Mouse (Mus musculus) heart, adult 2 months (tissue): Measurements from ENCODE around the gene Bptf. TPM values are rescaled to one million over a fixed set of nuclear protein-coding genes. Genes with fewer than 3 reads are reported as not detected.

ENCODE experiments used
- DNase-seq, 2 experiments: peaks; one replicate each; pipeline ENCODE4 v3.0.0; 2021
- H3K27ac ChIP-seq: fragments of 200-600 bp; 2 replicates; pipeline ENCODE4 v1.8.1; 2022
- H3K27me3 ChIP-seq: fragments of 200-500 bp; 2 replicates; pipeline ENCODE4 v1.6.1; 2012; ENCODE audit warnings: mild to moderate bottlenecking, low read length, inconsistent platforms, mixed read lengths; ENCODE audit not compliant: control insufficient read depth, insufficient read depth
- H3K36me3 ChIP-seq: fragments of 200-500 bp; 2 replicates; pipeline ENCODE4 v1.6.1; 2012; ENCODE audit warnings: low read length, inconsistent platforms; ENCODE audit not compliant: control insufficient read depth, insufficient read depth
- H3K4me1 ChIP-seq: fragments of 200-500 bp; 2 replicates; pipeline ENCODE4 v1.6.1; 2011; ENCODE audit warnings: low read length; ENCODE audit not compliant: control insufficient read depth, insufficient read depth
- H3K4me3 ChIP-seq: fragments of 200-600 bp; 2 replicates; pipeline ENCODE4 v1.8.1; 2022
- H3K79me2 ChIP-seq: fragments of 200-500 bp; replicated peaks from 2 replicates; pipeline ENCODE4 v1.6.1; 2012; ENCODE audit warnings: mild to moderate bottlenecking, inconsistent platforms, low read length, moderate library complexity, mixed read lengths; ENCODE audit not compliant: control insufficient read depth, insufficient read depth
- H3K9ac ChIP-seq: fragments of 200-500 bp; 2 replicates; pipeline ENCODE4 v1.6.1; 2012; ENCODE audit warnings: low read depth, mild to moderate bottlenecking, control low read depth, inconsistent platforms, low read length, mixed read lengths
- CTCF ChIP-seq: fragments of 200-600 bp; IDR thresholded peaks from 2 replicates; pipeline ENCODE4 v1.8.1; 2022; ENCODE audit warnings: antibody characterized with exemption, mild to moderate bottlenecking, moderate library complexity
- EP300 ChIP-seq: fragments of 200-500 bp; IDR thresholded peaks from 2 replicates; pipeline ENCODE4 v1.6.1; 2011; ENCODE audit warnings: low read depth, low read length, control low read depth; ENCODE audit not compliant: insufficient read depth
- POLR2A ChIP-seq: fragments of 200-500 bp; IDR thresholded peaks from 2 replicates; pipeline ENCODE4 v1.6.1; 2011; ENCODE audit warnings: mild to moderate bottlenecking, low read depth, low read length, control low read depth; ENCODE audit not compliant: insufficient read depth
- WGBS: fragments of 180-500 bp; shearing (Covaris S2); methylation state at CpG from one replicate; pipeline ENCODE4 v1.1.7; 2018; 5-methylcytosine and 5-hydroxymethylcytosine counted together
- intact Hi-C: fragments of 180-260 bp; cut with DNase I; formaldehyde crosslinking; loops from one replicate; pipeline ENCODE4 v1.15.1; 2025
- polyA plus RNA-seq: library from polyadenylated mRNA; depleted of rRNA; stranded (reverse); fragments of >200 nt; gene quantifications from 2 replicates; pipeline ENCODE4 v1.2.3, GENCODE M21; 2012
- total RNA-seq, 2 experiments: library from RNA; stranded (reverse); gene quantifications; 2 replicates each; pipeline ENCODE4 v1.2.3; 2021

Gene Bptf
- total and polyA plus RNA-seq, 3 experiments = 11.7 to 27.5 (median 25.6) TPM

DNA sequence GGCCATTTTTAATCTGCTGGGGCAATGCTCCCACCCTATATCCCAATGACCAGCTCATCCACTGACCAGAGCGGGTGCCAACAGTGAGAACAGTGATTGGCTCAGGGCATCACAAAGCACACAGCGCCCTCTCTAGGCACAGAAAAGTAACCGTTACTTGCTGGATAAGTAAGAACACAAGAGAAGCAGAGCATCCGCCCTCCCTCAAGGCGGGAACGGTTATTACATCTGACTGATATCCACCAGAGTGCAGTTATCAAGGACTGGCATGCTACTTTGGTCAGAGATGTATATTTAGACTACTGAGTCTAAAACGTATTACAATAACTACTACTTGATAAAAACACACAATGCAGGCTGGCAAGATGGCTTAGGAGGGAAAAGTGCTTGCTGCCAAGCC, 39.3 kb downstream of the Bptf start:
- no peak for DNase-seq
- 80% methylated on average over 7 of the region's 7 CpGs for WGBS
- no peaks in the 10 kb centered on the region; the same call in 1 of the 2 replicates for H3K36me3 ChIP-seq

DNA sequence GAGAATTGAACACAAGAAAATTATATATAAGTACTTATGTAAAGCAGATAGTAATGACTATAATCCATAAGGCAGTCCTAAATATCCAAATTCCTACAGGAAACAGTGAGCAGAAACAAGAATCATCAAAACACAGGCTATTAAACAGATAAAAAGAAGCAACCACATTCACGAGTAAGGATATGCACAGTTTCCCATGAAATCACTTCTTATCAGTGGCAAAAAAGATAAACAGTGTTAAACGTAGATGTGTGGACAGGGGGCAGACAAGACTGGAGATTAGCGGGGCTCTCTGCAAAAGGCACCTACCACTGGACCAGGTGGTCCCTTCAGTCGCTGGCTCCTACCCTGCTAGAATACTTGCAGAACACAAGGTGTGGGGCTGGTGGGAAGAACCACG, 46.1 kb downstream of the Bptf start:
- DNase-seq = no peak
- Histone ChIP-seq H3K9ac (no peak overlapping the region), H3K27ac (no peak overlapping the region), H3K79me2 (peaks cover 2% of the 10 kb centered on the region), H3K27me3 (no peaks in the 10 kb centered on the region), H3K4me1 (peaks cover 5% of the 10 kb centered on the region), H3K36me3 (peaks cover 11% of the 10 kb centered on the region), H3K4me3 (no peak overlapping the region)
- TF ChIP-seq EP300 (no peak), CTCF (no peak), POLR2A (no peak)
- 49% methylated on average over 5 of the region's 5 CpGs for WGBS
- intact Hi-C loops = no loop called here

More for the DNA sequence above, 39.3 kb downstream of the Bptf start:
- Histone ChIP-seq H3K79me2 (peaks cover 4% of the 10 kb centered on the region; the same call in 1 of the 2 replicates), H3K9ac (no peak overlapping the region), H3K27me3 (no peaks in the 10 kb centered on the region), H3K4me1 (peaks cover 1% of the 10 kb centered on the region; the same call in 1 of the 2 replicates), H3K27ac (no peak overlapping the region), H3K4me3 (no peak overlapping the region)
- intact Hi-C loops = no loop called here
- TF ChIP-seq EP300 = no peak
- TF ChIP-seq POLR2A = no peak
- TF ChIP-seq CTCF = 0 out of 2 replicates have a peak, but pooled peaks have one; percentile 3

GRCm38 (mm10) chr11:107083480-107083879, 48.4 kb downstream of the Bptf start:
- Histone ChIP-seq H3K4me1 (peaks cover 3% of the 10 kb centered on the region), H3K4me3 (no peak overlapping the region), H3K79me2 (peaks cover 2% of the 10 kb centered on the region), H3K27ac (no peak overlapping the region), H3K27me3 (no peaks in the 10 kb centered on the region), H3K36me3 (peaks cover 12% of the 10 kb centered on the region), H3K9ac (no peak overlapping the region)
- WGBS = 27% methylated on average over 5 of the region's 5 CpGs
- TF ChIP-seq EP300 (no peak), CTCF (no peak), POLR2A (no peak)
- intact Hi-C loops = no loop called here
- DNase-seq = no peak

- no peaks in the 10 kb centered on the region for H3K79me2 ChIP-seq
- H3K27ac ChIP-seq = no peak overlapping the region
- TF ChIP-seq EP300 (no peak), POLR2A (no peak), CTCF (no peak)
- H3K36me3 ChIP-seq = no peaks in the 10 kb centered on the region
- no peaks in the 10 kb centered on the region for H3K27me3 ChIP-seq
- no peak for DNase-seq
- WGBS = 77% methylated on average over 11 of the region's 11 CpGs
- H3K4me1 ChIP-seq = no peaks in the 10 kb centered on the region
- no peak overlapping the region for H3K9ac ChIP-seq
- H3K4me3 ChIP-seq = no peak overlapping the region
- intact Hi-C loops = no loop called here
Measured at GRCm38 (mm10) chr11:107065216-107065785, 66.6 kb downstream of the Bptf start.

DNA sequence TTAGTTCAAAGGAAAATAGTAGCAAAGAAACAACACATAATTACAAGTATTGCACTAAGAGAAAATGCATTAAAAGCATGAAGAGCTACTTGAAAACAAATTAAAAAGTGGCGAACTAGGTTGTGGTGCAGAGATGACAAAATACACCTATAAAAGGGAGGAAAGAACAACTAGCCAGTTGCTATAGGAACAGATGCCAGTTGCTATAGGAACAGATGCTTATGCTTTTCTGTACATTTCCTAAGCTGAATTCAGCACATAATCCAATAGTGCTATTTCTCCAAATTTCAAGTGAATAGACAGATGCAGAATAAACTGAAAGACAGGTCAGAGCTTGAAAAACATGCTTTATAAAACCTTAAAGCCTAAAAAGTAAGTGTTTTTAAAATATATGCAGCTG, 67.3 kb downstream of the Bptf start:
- Histone ChIP-seq H3K27ac (no peak overlapping the region), H3K79me2 (no peaks in the 10 kb centered on the region), H3K4me1 (no peaks in the 10 kb centered on the region), H3K9ac (no peak overlapping the region), H3K36me3 (no peaks in the 10 kb centered on the region), H3K4me3 (no peak overlapping the region), H3K27me3 (no peaks in the 10 kb centered on the region)
- TF ChIP-seq EP300 (no peak), CTCF (no peak), POLR2A (no peak)
- 100% methylated on average over 1 of the region's 1 CpGs for WGBS
- intact Hi-C loops = no loop called here
- DNase-seq = no peak

GRCm38 (mm10) chr11:107063067-107063466, 68.9 kb downstream of the Bptf start:
- Histone ChIP-seq H3K27me3 (no peaks in the 10 kb centered on the region), H3K4me3 (no peak overlapping the region), H3K9ac (no peak overlapping the region), H3K79me2 (no peaks in the 10 kb centered on the region), H3K36me3 (no peaks in the 10 kb centered on the region), H3K4me1 (no peaks in the 10 kb centered on the region), H3K27ac (peak overlapping the region; percentile 47)
- intact Hi-C loops = no loop called here
- WGBS = 62% methylated on average over 3 of the region's 3 CpGs
- DNase-seq = no peak
- no peak for TF ChIP-seq POLR2A
- TF ChIP-seq EP300 = no peak
- no peak for TF ChIP-seq CTCF
